Mouse (Mus musculus) heart, adult 2 months (tissue): ENCODE data around the gene Fryl. TPM values are rescaled to one million over a fixed set of nuclear protein-coding genes. Genes with fewer than 3 reads are reported as not detected.
A peak's percentile ranks its signal among the peaks of the same experiment; 100 is the strongest.

Source experiments
- DNase-seq, 2 experiments: peaks; one replicate each; pipeline ENCODE4 v3.0.0; 2021
- H3K27ac ChIP-seq: fragments of 200-600 bp; 2 replicates; pipeline ENCODE4 v1.8.1; 2022
- H3K27me3 ChIP-seq: fragments of 200-500 bp; 2 replicates; pipeline ENCODE4 v1.6.1; 2012; ENCODE audit warnings: mild to moderate bottlenecking, low read length, inconsistent platforms, mixed read lengths; ENCODE audit not compliant: control insufficient read depth, insufficient read depth
- H3K36me3 ChIP-seq: fragments of 200-500 bp; 2 replicates; pipeline ENCODE4 v1.6.1; 2012; ENCODE audit warnings: low read length, inconsistent platforms; ENCODE audit not compliant: control insufficient read depth, insufficient read depth
- H3K4me1 ChIP-seq: fragments of 200-500 bp; 2 replicates; pipeline ENCODE4 v1.6.1; 2011; ENCODE audit warnings: low read length; ENCODE audit not compliant: control insufficient read depth, insufficient read depth
- H3K4me3 ChIP-seq: fragments of 200-600 bp; 2 replicates; pipeline ENCODE4 v1.8.1; 2022
- H3K79me2 ChIP-seq: fragments of 200-500 bp; replicated peaks from 2 replicates; pipeline ENCODE4 v1.6.1; 2012; ENCODE audit warnings: mild to moderate bottlenecking, inconsistent platforms, low read length, moderate library complexity, mixed read lengths; ENCODE audit not compliant: control insufficient read depth, insufficient read depth
- H3K9ac ChIP-seq: fragments of 200-500 bp; 2 replicates; pipeline ENCODE4 v1.6.1; 2012; ENCODE audit warnings: low read depth, mild to moderate bottlenecking, control low read depth, inconsistent platforms, low read length, mixed read lengths
- CTCF ChIP-seq: fragments of 200-600 bp; IDR thresholded peaks from 2 replicates; pipeline ENCODE4 v1.8.1; 2022; ENCODE audit warnings: antibody characterized with exemption, mild to moderate bottlenecking, moderate library complexity
- EP300 ChIP-seq: fragments of 200-500 bp; IDR thresholded peaks from 2 replicates; pipeline ENCODE4 v1.6.1; 2011; ENCODE audit warnings: low read depth, low read length, control low read depth; ENCODE audit not compliant: insufficient read depth
- POLR2A ChIP-seq: fragments of 200-500 bp; IDR thresholded peaks from 2 replicates; pipeline ENCODE4 v1.6.1; 2011; ENCODE audit warnings: mild to moderate bottlenecking, low read depth, low read length, control low read depth; ENCODE audit not compliant: insufficient read depth
- WGBS: fragments of 180-500 bp; shearing (Covaris S2); methylation state at CpG from one replicate; pipeline ENCODE4 v1.1.7; 2018; 5-methylcytosine and 5-hydroxymethylcytosine counted together
- intact Hi-C: fragments of 180-260 bp; cut with DNase I; formaldehyde crosslinking; loops from one replicate; pipeline ENCODE4 v1.15.1; 2025
- polyA plus RNA-seq: library from polyadenylated mRNA; depleted of rRNA; stranded (reverse); fragments of >200 nt; gene quantifications from 2 replicates; pipeline ENCODE4 v1.2.3, GENCODE M21; 2012
- total RNA-seq, 2 experiments: library from RNA; stranded (reverse); gene quantifications; 2 replicates each; pipeline ENCODE4 v1.2.3; 2021

The Fryl gene
- total and polyA plus RNA-seq, 3 experiments = 25.9 to 40.7 (median 32.9) TPM

- Histone ChIP-seq H3K27ac (peak overlapping the region; percentile 98), H3K4me1 (peaks cover 2% of the 10 kb centered on the region), H3K4me3 (peak overlapping the region; percentile 76), H3K9ac (peak overlapping the region; percentile 55; the same call in 1 of the 2 replicates), H3K36me3 (peaks cover 12% of the 10 kb centered on the region), H3K79me2 (no peaks in the 10 kb centered on the region; the same call in 1 of the 2 replicates), H3K27me3 (no peaks in the 10 kb centered on the region)
- no peak for TF ChIP-seq CTCF
- no peak for TF ChIP-seq POLR2A
- no peak for TF ChIP-seq EP300
- 5% methylated on average over 8 of the region's 8 CpGs for WGBS
- intact Hi-C loops = loop anchor here (10.0 kb wide), 1 partner anchor 201 kb away; no protein-coding TSS in a partner anchor
- DNase-seq = no peak
These were observed 37.0 kb upstream of the Fryl start for GRCm38 (mm10) chr5:73293458-73293827.

- Histone ChIP-seq H3K36me3 (peaks cover 11% of the 10 kb centered on the region), H3K79me2 (no peaks in the 10 kb centered on the region; the same call in 1 of the 2 replicates), H3K9ac (peak within 1 kb of the TSS; percentile 88), H3K4me3 (peak within 1 kb of the TSS; percentile 76), H3K27me3 (no peaks in the 10 kb centered on the region), H3K27ac (peak within 1 kb of the TSS; percentile 98), H3K4me1 (peaks cover 1% of the 10 kb centered on the region)
- intact Hi-C loops = loop anchor here (1.0 to 10.0 kb wide), 2 partner anchors 36 to 202 kb away; partner anchors contain the start of gene Fryl
- WGBS = under 1% methylated on average over 58 of the region's 58 CpGs
- peak; percentile 94 to 96 for DNase-seq
- peak; percentile 33; the same call in 1 of the 2 replicates for TF ChIP-seq CTCF
- TF ChIP-seq POLR2A = peak; percentile 96
- 0 out of 2 replicates have a peak, but pooled peaks have one; percentile 33 for TF ChIP-seq EP300
These were observed 36.4 kb upstream of the Fryl start, which contains the start of gene Ociad1 for GRCm38 (mm10) chr5:73292502-73293457. Gene Ociad1, plus strand, starts transcription at chr5:73292784.

GRCm38 (mm10) chr5:73289900-73290299, 33.5 kb upstream of the Fryl start:
- peaks cover 1% of the 10 kb centered on the region for H3K4me1 ChIP-seq
- no peaks in the 10 kb centered on the region; the same call in 1 of the 2 replicates for H3K79me2 ChIP-seq
- no peak for TF ChIP-seq CTCF
- TF ChIP-seq POLR2A = no peak
- no peak for TF ChIP-seq EP300
- H3K27me3 ChIP-seq = no peaks in the 10 kb centered on the region
- intact Hi-C loops = loop anchor here (10.0 kb wide), 1 partner anchor 205 kb away; no protein-coding TSS in a partner anchor
- WGBS = 56% methylated on average over 2 of the region's 2 CpGs
- peaks cover 8% of the 10 kb centered on the region for H3K36me3 ChIP-seq
- no peak for DNase-seq
- H3K4me3 ChIP-seq = no peak overlapping the region
- H3K27ac ChIP-seq = no peak overlapping the region
- no peak overlapping the region for H3K9ac ChIP-seq

GRCm38 (mm10) chr5:73286603-73287002, 30.2 kb upstream of the Fryl start:
- H3K9ac ChIP-seq = no peak overlapping the region
- no peak overlapping the region for H3K27ac ChIP-seq
- H3K4me3 ChIP-seq = no peak overlapping the region
- no peak for DNase-seq
- H3K79me2 ChIP-seq = no peaks in the 10 kb centered on the region
- H3K27me3 ChIP-seq = no peaks in the 10 kb centered on the region
- no peaks in the 10 kb centered on the region for H3K36me3 ChIP-seq
- intact Hi-C loops = no loop called here
- no peaks in the 10 kb centered on the region for H3K4me1 ChIP-seq
- TF ChIP-seq EP300 (no peak), POLR2A (no peak), CTCF (no peak)
- WGBS = 66% methylated on average over 5 of the region's 5 CpGs

GRCm38 (mm10) chr5:73285470-73285978, 29.1 kb upstream of the Fryl start:
- Histone ChIP-seq H3K9ac (no peak overlapping the region), H3K79me2 (no peaks in the 10 kb centered on the region), H3K36me3 (no peaks in the 10 kb centered on the region), H3K27ac (no peak overlapping the region), H3K27me3 (no peaks in the 10 kb centered on the region), H3K4me3 (no peak overlapping the region), H3K4me1 (peaks cover under 1% of the 10 kb centered on the region; the same call in 1 of the 2 replicates)
- DNase-seq = no peak
- intact Hi-C loops = no loop called here
- WGBS = 79% methylated on average over 3 of the region's 3 CpGs
- TF ChIP-seq EP300 = no peak
- no peak for TF ChIP-seq CTCF
- TF ChIP-seq POLR2A = no peak
